Mouse (Mus musculus): ENCODE measurements around the gene Lasp1. TPM values are rescaled to one million over a fixed set of nuclear protein-coding genes. Genes with fewer than 3 reads are reported as not detected.

Gene Lasp1
- total RNA-seq, 2 experiments from 2014 or later, result 114 to 123 TPM

DNA sequence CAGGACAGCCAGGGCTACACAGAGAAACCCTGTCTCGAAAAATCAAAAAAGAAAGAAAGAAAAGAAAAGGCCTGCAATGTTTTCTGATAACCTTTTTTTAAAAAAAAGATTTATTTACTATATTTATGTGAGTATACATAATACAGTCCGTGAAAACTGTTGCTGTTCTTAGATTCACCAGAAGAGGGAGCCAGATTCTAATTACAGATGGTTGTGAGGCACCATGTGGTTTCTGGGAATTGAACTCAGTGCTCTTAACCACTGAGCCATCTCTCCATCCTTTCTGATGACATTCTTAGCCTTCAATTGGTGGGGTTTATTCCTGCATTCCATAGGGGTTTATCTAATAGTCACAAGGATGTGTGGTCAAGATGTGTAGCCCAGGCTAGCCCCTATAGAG is 5.6 kb upstream of the Lasp1 start:
- peak in 1 of 2 experiments; percentile 60 for DNase-seq (ENCODE audit: low spot score in 2 of 2)

DNA sequence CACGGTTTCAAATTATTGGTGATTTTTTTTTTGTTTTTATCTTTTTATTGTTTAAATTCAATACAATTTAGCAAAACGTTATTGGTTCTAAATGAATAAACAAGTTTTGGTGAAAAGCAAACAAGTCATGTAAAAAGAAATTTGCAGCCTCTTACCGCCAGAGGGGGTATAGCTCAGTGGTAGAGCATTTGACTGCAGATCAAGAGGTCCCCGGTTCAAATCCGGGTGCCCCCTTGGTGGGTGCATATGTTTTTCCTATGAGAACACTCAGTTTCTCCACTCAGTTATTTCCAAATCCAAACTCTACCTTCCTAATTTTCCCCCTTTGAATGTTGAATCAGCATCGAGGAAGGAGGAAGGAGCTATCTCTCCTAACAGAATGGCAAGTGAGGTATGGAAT is 1.9 kb upstream of the Lasp1 start:
- DNase-seq (ENCODE audit: low spot score in 2 of 2), result peak; percentile 74 to 88

DNA sequence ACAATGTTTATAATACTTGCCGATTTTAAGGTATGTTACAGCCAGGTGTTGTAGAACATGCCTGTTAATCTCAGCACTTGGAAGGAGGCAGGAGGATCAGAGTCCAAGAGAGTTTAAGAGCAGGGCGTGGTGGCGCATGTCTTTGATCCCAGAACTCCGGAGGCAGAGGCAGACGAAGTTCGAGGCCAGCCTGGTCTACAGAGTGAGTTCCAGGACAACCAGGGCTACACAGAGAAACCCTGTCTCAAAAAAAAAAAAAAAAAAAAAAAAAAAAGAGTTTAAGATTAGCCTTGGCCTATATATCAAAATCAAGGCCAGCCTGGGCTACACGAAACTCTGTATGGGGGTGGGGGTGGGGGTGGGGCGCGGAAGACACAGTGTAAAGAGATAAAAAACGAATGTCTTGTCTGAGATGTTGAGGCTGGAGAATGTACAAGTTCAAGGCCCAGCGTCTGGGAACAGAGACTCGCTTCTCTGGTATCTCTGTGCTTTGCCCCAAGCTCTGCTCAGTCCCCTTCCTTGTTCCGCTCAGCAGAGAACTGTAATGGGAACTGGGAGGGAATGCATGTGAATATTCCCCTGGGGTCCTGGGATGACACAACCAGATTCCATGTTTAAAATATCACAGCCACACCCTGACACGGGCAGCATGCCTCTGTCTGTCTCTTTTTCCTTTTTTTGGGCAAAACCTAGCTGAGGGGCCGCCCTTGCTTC is 1.3 kb upstream of the Lasp1 start:
- DNase-seq (ENCODE audit: low spot score in 2 of 2), result no peak

DNA sequence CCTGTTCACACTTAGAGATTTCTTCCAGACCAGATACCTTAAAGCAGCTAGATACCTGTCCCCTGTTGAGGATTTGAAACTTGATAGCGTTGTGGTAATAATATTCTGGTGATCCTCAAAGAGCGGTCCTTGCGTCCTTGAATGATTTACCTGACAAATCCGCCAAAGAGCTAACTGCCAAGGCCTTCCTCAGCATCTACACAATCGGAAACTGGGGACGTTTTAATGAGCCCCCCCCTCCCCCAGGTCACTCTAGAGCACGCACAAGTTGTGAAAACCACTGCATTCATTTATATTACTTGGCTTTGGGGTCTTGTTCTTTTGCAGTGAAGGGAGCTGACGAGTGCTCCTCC is 741 bp upstream of the Lasp1 start:
- no peak for DNase-seq (ENCODE audit: low spot score in 2 of 2)

DNA sequence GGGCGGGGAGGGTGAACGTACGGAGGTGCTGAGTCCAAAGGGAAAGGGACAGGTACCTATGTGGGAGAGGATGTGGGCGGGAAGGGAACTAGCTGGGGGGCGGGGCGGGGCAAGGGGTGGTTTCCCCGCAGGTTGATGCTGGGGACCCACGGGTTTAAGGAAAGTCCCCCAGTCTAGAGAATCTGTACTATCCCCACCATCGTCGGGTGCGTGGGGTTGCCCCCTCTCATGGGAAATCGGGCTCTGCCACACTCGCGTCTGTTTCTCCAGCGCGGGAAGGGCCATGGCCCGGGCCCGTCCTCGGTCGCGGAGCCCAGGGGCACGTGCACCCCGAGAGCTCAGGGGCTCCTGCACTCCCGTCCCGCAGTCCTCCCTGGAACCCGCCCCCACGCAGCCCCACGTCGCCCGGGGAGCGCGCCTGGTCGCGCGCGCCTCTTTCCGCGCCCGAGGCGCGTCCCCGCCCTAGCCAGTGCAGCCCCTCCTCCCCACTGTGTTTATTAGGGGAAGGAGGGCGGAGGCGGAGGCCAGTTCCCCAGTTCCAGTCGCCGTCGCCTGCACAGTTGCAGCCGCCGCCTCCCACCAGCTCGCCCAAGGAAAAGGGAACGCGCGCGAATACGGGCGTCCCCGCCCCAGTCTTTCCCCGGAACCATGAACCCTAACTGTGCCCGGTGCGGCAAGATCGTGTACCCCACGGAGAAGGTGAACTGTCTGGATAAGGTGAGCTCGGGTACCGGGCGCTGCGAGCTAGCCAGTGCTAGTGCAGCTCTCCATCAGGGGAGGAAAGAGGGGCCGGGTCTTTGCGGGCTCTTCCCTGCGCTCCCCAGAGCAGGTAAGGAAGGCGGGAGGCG is 570 bp downstream of the Lasp1 start:
- peak; percentile 85 to 90 for DNase-seq (ENCODE audit: low spot score in 2 of 2)

DNA sequence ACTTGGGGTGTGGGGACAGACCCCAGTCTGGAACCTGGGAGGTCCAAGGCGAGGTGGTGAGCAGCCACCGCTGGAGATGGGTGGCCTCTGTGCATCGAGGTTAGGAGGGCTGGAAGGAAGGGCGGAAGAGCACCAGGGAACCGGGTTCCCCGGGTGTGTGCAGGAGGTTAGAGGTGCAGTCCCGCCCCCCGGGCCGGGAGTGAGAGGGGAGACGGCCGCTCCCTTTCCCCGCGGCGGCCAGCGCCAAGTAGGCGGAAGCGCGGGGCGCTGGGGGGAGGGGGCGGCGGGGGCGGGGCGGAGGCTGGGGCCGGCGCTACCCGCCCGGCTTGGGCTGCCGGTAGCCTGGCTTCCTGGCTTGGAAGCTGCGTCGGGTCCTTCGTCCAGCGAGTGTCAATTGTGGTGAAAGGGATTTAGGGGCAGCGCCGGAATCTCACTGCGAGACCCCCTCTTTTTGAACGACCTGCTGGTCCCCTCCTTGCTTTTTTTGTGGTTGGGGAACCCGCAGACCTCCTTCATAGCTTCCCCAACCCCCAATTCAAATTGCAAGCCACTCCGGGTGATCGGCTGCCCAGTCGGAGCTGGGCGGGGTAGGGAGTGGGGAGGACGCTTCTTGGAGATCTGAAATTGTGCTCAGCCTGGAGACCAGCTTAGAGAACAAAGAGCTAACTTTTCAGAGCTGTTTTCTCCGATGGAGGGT is 1.3 kb downstream of the Lasp1 start:
- peak in 1 of 2 experiments; percentile 59 for DNase-seq (ENCODE audit: low spot score in 2 of 2)

DNA sequence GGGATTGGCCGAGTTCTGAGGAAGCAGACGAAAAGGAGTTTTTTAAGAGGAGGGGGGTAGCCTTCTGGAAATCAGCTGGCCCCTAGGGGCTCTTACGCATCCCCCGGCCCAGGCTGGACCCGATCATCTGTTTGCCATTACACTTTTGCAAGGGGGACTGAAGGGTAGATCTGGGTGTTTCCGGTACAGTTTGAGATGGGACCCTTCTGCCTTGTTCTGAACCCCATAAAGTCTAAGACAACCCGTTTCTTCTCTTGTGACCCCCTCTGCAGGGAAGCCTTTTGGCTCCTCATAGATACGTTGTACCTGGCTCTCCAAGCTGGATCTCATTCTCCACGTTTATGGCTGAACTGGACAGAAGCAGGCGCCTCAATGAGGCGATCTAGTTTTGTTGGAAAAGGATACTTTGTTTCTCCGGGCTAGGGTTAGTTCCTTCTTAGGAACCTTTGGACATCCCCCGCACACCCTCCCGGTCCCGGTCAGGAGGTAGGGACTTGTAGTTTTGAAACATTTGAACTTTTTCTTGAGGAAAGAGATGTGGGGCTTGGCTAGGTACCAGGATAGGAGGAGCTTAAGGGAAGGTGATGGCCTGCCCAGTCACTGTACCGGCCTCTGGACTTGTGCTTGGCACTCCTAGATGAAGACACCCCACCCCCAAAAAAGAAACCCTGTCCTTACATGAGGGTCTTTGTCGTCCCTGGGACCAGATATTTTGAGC is 2.0 kb downstream of the Lasp1 start:
- no peak for DNase-seq (ENCODE audit: low spot score in 2 of 2)

DNA sequence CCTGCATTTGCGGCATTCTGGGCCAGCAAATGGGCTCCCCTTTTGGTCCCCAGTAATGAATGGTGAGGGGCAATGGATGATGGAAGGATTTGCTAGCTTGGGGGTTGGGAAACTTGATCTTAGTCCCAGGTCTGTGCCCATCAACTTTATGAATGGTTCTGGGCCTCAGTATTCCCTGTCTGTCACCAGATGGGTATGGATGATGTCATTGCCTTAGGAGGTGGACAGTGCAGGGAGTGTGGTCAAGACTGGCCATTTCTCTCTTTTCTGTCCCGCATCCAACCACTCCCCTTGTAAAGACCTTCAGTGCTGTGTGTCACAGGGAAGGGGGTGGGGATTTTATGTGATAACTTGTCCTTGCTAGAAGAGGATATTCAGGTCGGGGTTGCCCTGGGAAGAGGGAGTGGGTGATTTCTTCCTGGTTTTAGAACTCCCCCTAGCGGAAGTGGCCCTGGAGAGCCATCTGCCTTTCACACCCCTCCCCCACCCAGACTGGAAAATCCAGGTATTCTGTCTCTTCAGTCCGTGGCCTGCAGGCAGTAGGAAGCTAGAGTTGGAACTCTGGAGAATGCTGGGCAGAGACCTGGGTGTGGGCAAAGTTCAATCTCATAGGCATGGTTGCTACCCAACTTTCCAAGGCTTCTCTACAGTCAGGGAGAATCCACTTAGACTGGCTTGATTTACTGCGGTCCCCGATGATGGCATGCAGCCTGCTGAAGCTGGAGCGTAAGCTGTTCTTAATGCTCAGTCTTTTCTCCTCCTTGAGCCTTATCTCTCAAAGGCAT is 2.8 kb downstream of the Lasp1 start:
- DNase-seq (ENCODE audit: low spot score in 2 of 2), result no peak

DNA sequence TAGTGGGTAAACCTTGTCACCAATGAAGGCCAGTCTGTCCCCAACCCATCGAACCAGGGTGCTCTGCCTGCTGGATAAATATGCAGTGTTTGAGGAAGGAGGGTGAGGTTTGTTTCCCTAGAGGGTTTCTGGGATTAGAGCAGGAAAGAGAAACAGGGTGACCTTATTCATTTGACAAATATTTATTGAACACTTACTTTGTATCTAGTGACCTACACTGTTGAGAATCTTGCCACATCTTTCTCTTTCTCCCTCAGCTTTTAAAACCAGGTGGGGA is 3.3 kb downstream of the Lasp1 start:
- DNase-seq (ENCODE audit: low spot score in 2 of 2), result no peak

DNA sequence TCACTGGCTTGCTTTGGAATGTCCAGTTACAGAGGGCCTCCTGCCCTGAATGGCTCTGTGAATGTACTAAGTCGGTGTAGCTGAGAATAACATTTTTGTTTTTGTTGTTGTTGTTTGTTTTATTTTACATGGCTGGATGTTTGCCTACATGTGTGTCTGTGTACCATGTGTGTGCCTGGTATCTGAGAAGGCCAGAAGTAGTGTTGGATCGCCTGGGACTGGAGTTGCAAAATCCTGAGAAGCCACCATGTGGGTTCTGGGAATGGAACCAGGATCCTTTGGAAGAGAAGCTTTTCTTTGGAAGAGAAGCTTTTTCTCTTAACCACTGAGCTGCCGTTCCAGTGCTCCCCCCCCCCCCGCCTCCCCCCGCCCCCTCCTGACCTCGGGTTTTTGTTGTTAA is 3.7 kb downstream of the Lasp1 start:
- DNase-seq (ENCODE audit: low spot score in 2 of 2), result no peak

DNA sequence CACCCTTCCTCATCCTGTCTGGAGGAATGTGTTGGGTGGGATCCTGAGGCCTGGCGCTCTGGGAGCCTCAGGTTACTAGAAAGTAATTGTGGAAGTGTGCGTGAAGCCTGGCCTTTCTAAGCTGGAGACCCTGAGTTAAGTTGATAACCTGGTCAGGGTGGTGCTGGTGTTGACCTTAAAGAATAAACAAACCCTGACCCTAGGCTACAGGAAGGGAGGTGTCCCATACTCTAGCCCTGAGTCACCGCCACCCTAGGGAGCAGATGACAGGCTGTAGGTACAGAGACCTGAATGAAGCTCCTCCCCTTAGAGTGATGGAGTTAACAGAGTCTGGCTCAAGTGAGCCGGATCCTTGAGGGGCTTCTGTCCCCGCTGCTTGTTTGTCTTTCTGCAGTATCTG is 5.0 kb downstream of the Lasp1 start:
- no peak for DNase-seq (ENCODE audit: low spot score in 2 of 2)

DNA sequence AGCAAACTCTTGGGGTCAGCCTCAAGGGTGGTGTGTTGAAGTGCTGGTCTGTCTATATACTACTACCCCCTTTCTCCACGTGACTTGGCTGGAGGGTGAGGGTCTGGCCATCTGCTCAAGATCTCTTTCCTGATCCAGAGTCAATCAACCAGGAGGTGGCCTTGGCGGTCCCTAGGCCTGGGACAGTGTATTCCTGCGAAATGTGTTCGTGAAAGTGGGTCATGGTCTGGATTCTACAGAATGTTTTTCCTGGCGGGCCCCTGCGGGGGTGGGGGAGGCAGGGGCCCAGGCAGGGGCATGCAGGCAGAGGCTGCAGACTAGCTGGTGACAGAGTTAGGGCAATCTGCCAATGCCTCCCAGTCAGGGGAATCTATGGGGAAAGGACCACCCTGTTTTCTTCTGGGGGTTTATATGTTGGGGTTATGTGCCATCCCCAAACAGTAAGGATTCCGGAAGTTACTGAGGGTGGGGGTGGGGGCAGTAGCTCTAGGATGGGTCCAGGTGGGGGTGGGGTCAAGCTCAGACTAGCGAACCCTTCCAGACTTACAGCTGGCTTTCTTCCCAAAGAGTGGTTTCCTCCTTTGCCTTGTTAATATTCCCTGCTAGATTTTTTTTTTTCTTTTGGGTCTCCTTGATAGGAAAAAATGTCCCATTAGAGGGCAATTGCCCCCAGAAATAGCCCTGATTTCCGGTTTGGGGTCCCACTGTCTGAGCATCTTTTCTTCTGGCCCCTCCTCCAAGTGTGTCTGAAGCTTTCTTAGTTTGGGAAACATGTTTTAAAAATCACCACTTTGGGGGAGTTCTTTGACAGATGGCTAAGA is 6.3 kb downstream of the Lasp1 start:
- no peak for DNase-seq (ENCODE audit: low spot score in 2 of 2)

DNA sequence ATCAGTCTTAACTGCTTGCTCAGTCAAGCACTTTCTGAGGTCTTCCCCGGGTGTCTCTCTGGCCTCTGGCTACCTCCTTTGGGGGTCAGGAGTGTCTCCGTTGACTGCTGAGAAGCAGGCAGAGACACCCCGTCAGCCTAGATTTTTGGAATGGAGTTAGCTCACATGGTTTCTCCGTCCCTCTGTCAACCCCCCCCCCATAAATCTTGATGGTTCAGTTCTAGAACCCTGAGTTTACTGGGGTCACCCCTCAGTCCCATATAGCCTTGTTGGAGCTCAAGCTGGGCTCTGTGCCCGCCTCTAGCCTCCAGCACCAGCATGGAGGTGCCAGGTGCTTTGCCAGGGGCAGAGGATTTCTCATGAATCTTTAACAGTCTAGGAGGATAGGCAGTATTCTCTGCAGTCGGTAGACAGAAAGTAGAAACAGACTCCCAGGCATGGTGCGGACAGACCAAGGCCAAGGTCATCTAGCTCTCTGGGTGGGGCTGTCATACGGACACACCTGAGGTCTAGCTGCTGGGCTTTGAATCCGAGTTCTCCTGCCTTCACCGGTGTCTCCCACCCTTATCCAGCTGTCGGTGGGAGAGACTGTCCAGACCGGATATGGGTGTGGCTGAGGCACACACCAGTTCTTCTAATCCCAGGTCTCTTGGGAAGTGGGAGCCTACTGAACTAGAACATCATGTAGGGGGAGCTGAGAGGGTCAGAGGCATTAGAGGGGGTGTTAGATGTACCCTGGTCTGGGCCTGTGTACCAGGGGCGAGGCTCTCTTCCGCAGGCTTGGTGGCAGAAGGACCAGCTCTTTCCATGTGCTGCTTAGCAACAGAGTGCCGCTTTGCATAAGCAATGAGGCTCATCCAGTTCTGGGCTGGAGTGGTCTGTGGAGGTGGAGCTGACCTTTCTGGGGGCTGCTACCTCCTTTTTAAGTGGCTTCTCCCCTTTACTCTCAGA is 7.1 kb downstream of the Lasp1 start:
- no peak for DNase-seq (ENCODE audit: low spot score in 2 of 2)

DNA sequence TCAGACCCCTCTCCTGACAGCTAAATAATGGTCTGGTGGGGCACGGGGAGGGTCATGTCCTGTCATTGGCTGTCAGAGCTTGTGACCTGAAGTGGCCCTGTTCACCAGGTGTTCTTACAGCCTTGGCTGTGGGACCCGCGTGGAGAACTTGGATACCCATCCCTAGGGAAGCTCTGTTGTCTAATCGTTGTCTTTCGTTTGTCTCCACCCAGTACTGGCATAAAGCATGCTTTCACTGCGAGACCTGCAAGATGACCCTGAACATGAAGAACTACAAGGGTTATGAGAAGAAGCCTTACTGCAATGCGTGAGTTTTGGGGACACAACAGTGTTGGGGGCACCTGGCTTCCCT is 7.8 kb downstream of the Lasp1 start:
- no peak for DNase-seq (ENCODE audit: low spot score in 2 of 2)

DNA sequence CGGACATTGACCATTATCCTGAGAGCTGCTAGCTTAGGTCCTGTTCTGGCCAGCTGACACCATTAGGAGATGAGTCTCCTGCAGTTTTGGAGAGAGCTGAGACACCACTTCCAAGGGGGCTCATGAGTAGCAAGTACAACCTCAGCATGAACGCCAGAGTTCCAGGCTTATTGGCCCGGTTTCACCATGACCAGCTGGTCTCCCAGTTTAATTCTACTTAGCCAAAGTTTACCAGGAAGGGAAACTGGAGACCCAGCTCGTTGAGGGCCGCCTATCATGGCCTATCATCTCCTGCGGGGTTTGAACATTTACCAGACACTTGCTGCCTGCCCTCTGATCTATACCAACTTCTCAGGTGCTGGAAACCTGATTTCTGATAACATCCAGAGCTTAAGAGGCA is 8.8 kb downstream of the Lasp1 start:
- DNase-seq (ENCODE audit: low spot score in 2 of 2), result no peak

DNA sequence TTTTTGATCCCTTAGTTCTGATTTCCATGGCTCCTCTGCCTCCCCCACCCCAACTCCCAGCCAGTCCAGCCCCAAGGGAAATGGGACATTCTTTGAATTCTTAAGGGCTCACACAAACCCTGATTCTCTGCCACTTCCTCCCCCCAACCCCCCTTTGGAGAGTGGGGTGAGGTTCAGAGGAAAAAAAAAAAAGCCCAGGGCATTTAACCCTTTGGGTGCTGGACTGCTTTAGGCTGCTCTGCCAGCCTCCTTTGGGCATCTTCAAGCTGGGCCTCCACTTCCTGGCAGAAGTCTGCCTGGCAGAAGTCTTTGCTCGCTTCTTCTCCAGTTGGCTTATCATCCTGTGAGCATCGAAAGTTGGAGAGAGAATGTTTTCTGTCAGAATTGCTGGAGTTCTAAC is 9.3 kb downstream of the Lasp1 start:
- DNase-seq (ENCODE audit: low spot score in 2 of 2), result no peak

DNA sequence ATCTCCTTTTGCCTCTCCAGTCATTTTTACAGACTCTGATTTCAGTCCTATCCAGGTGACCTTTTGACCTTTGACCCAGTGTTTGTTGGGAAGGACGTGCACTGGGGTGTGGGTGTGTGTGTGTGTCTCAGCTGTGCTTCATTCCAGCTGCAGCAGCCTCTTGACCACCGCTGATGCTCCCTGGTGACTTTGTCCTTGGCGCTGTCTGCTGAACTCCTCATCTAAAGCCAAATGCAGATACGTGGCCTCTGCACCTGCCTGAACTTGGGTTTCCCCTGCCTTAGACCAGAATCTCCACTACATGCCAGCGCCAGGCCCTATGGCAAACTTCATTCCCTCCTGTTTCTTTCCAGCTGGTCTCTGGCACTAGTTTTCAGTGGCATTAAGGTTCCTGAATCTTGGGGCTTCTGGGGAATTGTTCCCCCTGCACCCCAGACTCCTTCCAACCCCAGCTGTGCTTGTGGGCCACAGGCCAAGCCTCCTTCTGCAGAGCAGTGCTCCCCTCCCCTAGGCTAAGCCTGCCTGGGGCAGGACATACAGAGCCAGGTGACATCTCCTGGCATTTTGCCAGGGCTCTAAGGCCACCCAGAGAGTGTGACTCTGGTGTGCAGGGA is 9.9 kb downstream of the Lasp1 start:
- DNase-seq (ENCODE audit: low spot score in 2 of 2), result no peak

DNA sequence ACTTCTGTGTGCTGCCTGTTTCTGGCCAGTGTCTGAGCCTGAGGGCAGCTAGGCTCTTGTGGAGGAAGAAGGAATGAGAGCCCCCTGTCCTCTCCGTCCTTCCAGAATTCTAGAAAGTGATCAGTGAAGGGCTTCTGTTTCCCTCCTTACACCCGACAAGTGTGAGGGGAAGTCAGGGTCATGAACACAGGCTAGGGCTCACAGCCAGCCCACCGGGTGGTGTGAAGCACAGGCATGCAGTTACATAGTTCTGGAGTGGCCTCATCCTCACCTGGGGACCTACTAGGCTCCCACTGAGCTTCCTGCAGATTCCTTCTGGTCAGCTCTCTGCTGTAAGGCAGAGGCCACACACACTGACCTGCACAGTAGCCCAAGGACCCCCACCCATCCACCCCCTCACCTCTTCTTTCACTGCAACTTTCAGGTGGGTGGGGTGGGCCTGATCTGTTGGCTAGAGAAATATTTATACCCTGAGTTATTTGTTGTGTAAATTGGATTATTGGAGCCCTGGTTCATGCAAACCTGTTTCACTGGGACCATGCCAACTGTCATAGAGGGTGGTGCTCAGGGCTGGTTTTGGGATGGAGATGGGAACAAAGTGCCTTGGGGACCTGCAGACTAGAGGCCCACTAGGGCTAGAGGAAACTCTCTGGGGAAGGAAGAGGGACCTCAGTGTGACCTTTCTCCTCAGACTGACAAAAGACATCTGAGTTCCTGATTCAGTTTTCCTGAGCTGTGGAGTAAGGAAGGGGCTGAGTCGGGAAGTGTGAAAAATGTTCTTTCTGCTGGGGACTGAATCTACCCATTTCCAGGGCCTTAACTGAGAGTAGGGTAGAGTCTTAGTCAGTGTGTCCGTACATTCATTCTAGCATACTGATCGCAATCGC is 10.7 kb downstream of the Lasp1 start:
- no peak for DNase-seq (ENCODE audit: low spot score in 2 of 2)

Measured in layer of hippocampus, postnatal 14 days (tissue).